ENCODE assay signal across 9 mouse cellular contexts in genomic region chr5:106757436-106757835, GRCm38 (mm10).
DNase-seq lines count a peak whose midpoint lies in the region; ATAC-seq and TF ChIP-seq lines count a peak whose summit lies in the region.
"Had no signal": no experiment of that assay in that cellular context is flagged by ENCODE, and none has a peak within 500 bp of the region (broad histone marks: within the 10 kb centered on the region; RNA-seq: fewer than 3 reads in every experiment).

No protein-coding gene starts in this region.

- H3K9ac ChIP-seq in kidney, embryonic 16.5 days (replicated peaks; ENCODE audit: low read length): no peak overlapping the region
- H3K9ac ChIP-seq in forebrain, embryonic 14.5 days (ENCODE audit: low read length): peak overlapping the region; percentile 51
- H3K9ac ChIP-seq in liver, embryonic 14.5 days (replicated peaks): no peak overlapping the region
- no peak overlapping the region for H3K9ac ChIP-seq in stomach, postnatal 0 days (ENCODE audit: low read length)

- peaks cover 9% of the 10 kb centered on the region; the same call in 1 of the 2 replicates for H3K4me1 ChIP-seq in kidney, embryonic 16.5 days (ENCODE audit: insufficient read depth, low read length)
- H3K4me1 ChIP-seq in forebrain, embryonic 14.5 days (ENCODE audit: control insufficient read depth, insufficient read depth, low read length): peaks cover 11% of the 10 kb centered on the region
- peaks cover 0 to 2% of the 10 kb centered on the region in 2 experiments; a peak in 1 of 4 replicates for H3K4me1 ChIP-seq in liver, embryonic 14.5 days (replicated peaks; ENCODE audit: control insufficient read depth in 2 of 2, insufficient read depth in 2 of 2, low read length in 1 of 2)
- no peaks in the 10 kb centered on the region for H3K4me1 ChIP-seq in stomach, postnatal 0 days (replicated peaks; ENCODE audit: control insufficient read depth, insufficient read depth)

- H3K9me3 ChIP-seq in kidney, embryonic 16.5 days (ENCODE audit: low read length): no peaks in the 10 kb centered on the region
- H3K9me3 ChIP-seq in forebrain, embryonic 14.5 days (replicated peaks; ENCODE audit: control insufficient read depth, low read length): no peaks in the 10 kb centered on the region
- H3K9me3 ChIP-seq in liver, embryonic 14.5 days (ENCODE audit: control insufficient read depth, low read length): no peaks in the 10 kb centered on the region
- H3K9me3 ChIP-seq in stomach, postnatal 0 days (ENCODE audit: control insufficient read depth, low read length): no peaks in the 10 kb centered on the region
- H3K9me3 ChIP-seq: megakaryocyte, embryonic 14.5 days had no signal

- peaks cover 11% of the 10 kb centered on the region for H3K27me3 ChIP-seq in kidney, embryonic 16.5 days (ENCODE audit: insufficient read depth, low read length)
- H3K27me3 ChIP-seq in forebrain, embryonic 14.5 days (replicated peaks; ENCODE audit: control insufficient read depth, insufficient read depth, low read length): no peaks in the 10 kb centered on the region
- H3K27me3 ChIP-seq in liver, embryonic 14.5 days (ENCODE audit: control insufficient read depth, insufficient read depth, low read length): peaks cover 28% of the 10 kb centered on the region
- no peaks in the 10 kb centered on the region for H3K27me3 ChIP-seq in stomach, postnatal 0 days (ENCODE audit: control insufficient read depth, insufficient read depth, low read length)

- DNase-seq in kidney, adult 11 months: no peak
- DNase-seq in forebrain, embryonic 14.5 days (ENCODE audit: low spot score): peak; percentile 42
- no peak for DNase-seq in liver, embryonic 14.5 days (ENCODE audit: low read depth in 3 of 3, low spot score in 3 of 3)
- no peak for DNase-seq in stomach, postnatal 0 days (ENCODE audit: low spot score)
- DNase-seq in right cerebral cortex, postnatal 25 days: no peak
- DNase-seq in MN1 (ENCODE audit: low spot score): no peak
- DNase-seq in lung, postnatal 25 days (ENCODE audit: low spot score): no peak

- H3K4me3 ChIP-seq in kidney, embryonic 16.5 days (ENCODE audit: low read length): peak overlapping the region; percentile 24
- H3K4me3 ChIP-seq in forebrain, embryonic 14.5 days (ENCODE audit: low read depth, low read length): peak overlapping the region; percentile 27
- H3K4me3 ChIP-seq in liver, embryonic 14.5 days (ENCODE audit: insufficient read depth in 1 of 2, low read depth in 2 of 2, low read length in 2 of 2): 0 out of 4 replicates have a peak overlapping the region, but pooled peaks of 1 of the 2 experiments have one; percentile 4
- H3K4me3 ChIP-seq in stomach, postnatal 0 days (ENCODE audit: low read depth, low read length): no peak overlapping the region; the same call in 1 of the 2 replicates

- no peak overlapping the region for H3K27ac ChIP-seq in kidney, embryonic 16.5 days (ENCODE audit: low read length)
- no peak overlapping the region for H3K27ac ChIP-seq in forebrain, embryonic 14.5 days (ENCODE audit: low read depth, low read length)
- H3K27ac ChIP-seq in liver, embryonic 14.5 days: no peak overlapping the region
- no peak overlapping the region for H3K27ac ChIP-seq in stomach, postnatal 0 days (replicated peaks)

- TF ChIP-seq EP300 in liver, embryonic 14.5 days (IDR thresholded peaks at IDR 0.05; ENCODE audit: low read depth): no peak
- TF ChIP-seq EP300 in stomach, postnatal 0 days (optimal IDR thresholded peaks at IDR 0.05): no peak

- 3% methylated on average over 14 of the region's 14 CpGs for WGBS in kidney, embryonic 16.5 days
- WGBS in forebrain, embryonic 14.5 days: under 1% methylated on average over 14 of the region's 14 CpGs
- WGBS in liver, embryonic 14.5 days (ENCODE audit: insufficient replicate concordance): under 1% methylated on average over 14 of the region's 14 CpGs
- WGBS in stomach, postnatal 0 days: 6% methylated on average over 14 of the region's 14 CpGs

- TF ChIP-seq CTCF in liver, embryonic 14.5 days (IDR thresholded peaks at IDR 0.05; ENCODE audit: low read depth): no peak
- no peak for TF ChIP-seq CTCF in stomach, postnatal 0 days (IDR thresholded peaks at IDR 0.05; ENCODE audit: low read depth)

- peak; percentile 23; the same call in 1 of the 2 replicates for ATAC-seq in kidney, embryonic 16.5 days (ENCODE audit: low FRiP score, low TSS enrichment)
- peak; percentile 54 for ATAC-seq in forebrain, embryonic 14.5 days
- ATAC-seq in liver, embryonic 14.5 days (ENCODE audit: insufficient read depth): no peak
- no peak for ATAC-seq in stomach, postnatal 0 days (ENCODE audit: low FRiP score, low TSS enrichment)

- H3K4me2 ChIP-seq in kidney, embryonic 16.5 days (replicated peaks; ENCODE audit: low read depth, low read length): peak overlapping the region; percentile 51
- peak overlapping the region; percentile 62 for H3K4me2 ChIP-seq in forebrain, embryonic 14.5 days (ENCODE audit: low read length)
- peak overlapping the region; percentile 28 for H3K4me2 ChIP-seq in liver, embryonic 14.5 days (ENCODE audit: low read depth)
- H3K4me2 ChIP-seq in stomach, postnatal 0 days (replicated peaks; ENCODE audit: low read depth): peak overlapping the region; percentile 26

- H3K36me3 ChIP-seq in kidney, embryonic 16.5 days (ENCODE audit: insufficient read depth, low read length): no peaks in the 10 kb centered on the region
- H3K36me3 ChIP-seq in forebrain, embryonic 14.5 days (ENCODE audit: control insufficient read depth, insufficient read depth, low read length): no peaks in the 10 kb centered on the region
- H3K36me3 ChIP-seq in liver, embryonic 14.5 days (replicated peaks; ENCODE audit: control insufficient read depth, insufficient read depth, low read depth): no peaks in the 10 kb centered on the region
- no peaks in the 10 kb centered on the region for H3K36me3 ChIP-seq in stomach, postnatal 0 days (ENCODE audit: control insufficient read depth, insufficient read depth, low read length)

Comparison
In these comparisons a context has a peak if more than half of its experiments do, and no peak if none do; other contexts are left out.
1. ATAC-seq: peak in kidney, embryonic 16.5 days (single experiment) and forebrain, embryonic 14.5 days (single experiment); none in liver, embryonic 14.5 days (single experiment) and stomach, postnatal 0 days (single experiment).
2. Peak in every context shown above with its lines, with median percentiles within 50 percentile points of each other: H3K4me2 ChIP-seq.